Comparison of ENCODE assay signal across 8 mouse cellular contexts in genomic region chr2:31689045-31689444, GRCm38 (mm10). TPM values are rescaled to one million over a fixed set of nuclear protein-coding genes. Genes with fewer than 3 reads are reported as not detected.
A peak's percentile ranks its signal among the peaks of the same experiment; 100 is the strongest.
DNase-seq lines count a peak whose midpoint lies in the region; ATAC-seq and TF ChIP-seq lines count a peak whose summit lies in the region.

No protein-coding gene starts in this region.

- H3K27ac ChIP-seq in hindbrain, postnatal 0 days = peak overlapping the region; percentile 91
- H3K27ac ChIP-seq in lung, embryonic 14.5 days (ENCODE audit: low read depth) = peak overlapping the region; percentile 93; the same call in 1 of the 2 replicates
- peak overlapping the region; percentile 96 for H3K27ac ChIP-seq in stomach, embryonic 16.5 days (ENCODE audit: low read length)

- no peaks in the 10 kb centered on the region for H3K36me3 ChIP-seq in hindbrain, postnatal 0 days (ENCODE audit: insufficient read depth, low read length)
- H3K36me3 ChIP-seq in lung, embryonic 14.5 days (ENCODE audit: insufficient read depth) = 0 out of 2 replicates have a peak, but pooled peaks cover 7% of the 10 kb centered on the region
- no peaks in the 10 kb centered on the region for H3K36me3 ChIP-seq in stomach, embryonic 16.5 days (ENCODE audit: control insufficient read depth, insufficient read depth, low read length)

- H3K4me2 ChIP-seq in hindbrain, postnatal 0 days (ENCODE audit: low read depth, low read length) = peak overlapping the region; percentile 94
- H3K4me2 ChIP-seq in lung, embryonic 14.5 days = peak overlapping the region; percentile 82
- peak overlapping the region; percentile 90 for H3K4me2 ChIP-seq in stomach, embryonic 16.5 days (ENCODE audit: low read depth, low read length)

- peaks cover 15% of the 10 kb centered on the region for H3K4me1 ChIP-seq in hindbrain, postnatal 0 days (ENCODE audit: insufficient read depth, low read length)
- 0 out of 2 replicates have a peak, but pooled peaks cover 3% of the 10 kb centered on the region for H3K4me1 ChIP-seq in lung, embryonic 14.5 days (ENCODE audit: insufficient read depth)
- peaks cover 16% of the 10 kb centered on the region; the same call in 1 of the 2 replicates for H3K4me1 ChIP-seq in stomach, embryonic 16.5 days (ENCODE audit: control insufficient read depth, insufficient read depth, low read length)

- H3K4me3 ChIP-seq in hindbrain, postnatal 0 days (ENCODE audit: low read length) = peak overlapping the region; percentile 97
- peak overlapping the region; percentile 98 for H3K4me3 ChIP-seq in lung, embryonic 14.5 days (ENCODE audit: low read depth, low read length)
- peak overlapping the region; percentile 99 for H3K4me3 ChIP-seq in stomach, embryonic 16.5 days (replicated peaks; ENCODE audit: low read length)

- peak; percentile 20 for DNase-seq in thymus, postnatal 14 days
- DNase-seq in thymus, postnatal 25 days = no peak
- DNase-seq in hindbrain, postnatal 0 days (ENCODE audit: low spot score) = no peak
- DNase-seq in lung, embryonic 14.5 days = peak; percentile 28
- no peak for DNase-seq in layer of hippocampus, adult 9-11 months
- no peak for DNase-seq in right cerebral cortex, postnatal 10 days (ENCODE audit: low spot score in 2 of 2)

- no peak for TF ChIP-seq CTCF in hindbrain, postnatal 0 days (IDR thresholded peaks at IDR 0.05; ENCODE audit: low read depth)
- TF ChIP-seq CTCF in lung, embryonic 14.5 days (IDR thresholded peaks at IDR 0.05; ENCODE audit: low read depth) = no peak

- H3K9me3 ChIP-seq in hindbrain, postnatal 0 days (ENCODE audit: low read length) = no peaks in the 10 kb centered on the region
- H3K9me3 ChIP-seq in lung, embryonic 14.5 days (ENCODE audit: low read depth, low read length) = no peaks in the 10 kb centered on the region
- no peaks in the 10 kb centered on the region for H3K9me3 ChIP-seq in stomach, embryonic 16.5 days (replicated peaks; ENCODE audit: control insufficient read depth, low read length)

- 0 out of 2 replicates have a peak, but pooled peaks have one; percentile 17 for ATAC-seq in erythroblast, adult 5-6 weeks (replicated peaks; ENCODE audit: low FRiP score, poor library complexity, severe bottlenecking)
- no peak for ATAC-seq in hindbrain, postnatal 0 days
- no peak for ATAC-seq in lung, embryonic 14.5 days (ENCODE audit: insufficient read depth)
- no peak for ATAC-seq in stomach, embryonic 16.5 days (ENCODE audit: insufficient read depth, low FRiP score)

- WGBS in hindbrain, postnatal 0 days = under 1% methylated on average over 12 of the region's 12 CpGs
- under 1% methylated on average over 12 of the region's 12 CpGs for WGBS in lung, embryonic 14.5 days
- under 1% methylated on average over 12 of the region's 12 CpGs for WGBS in stomach, embryonic 16.5 days

- no peaks in the 10 kb centered on the region for H3K27me3 ChIP-seq in hindbrain, postnatal 0 days (ENCODE audit: insufficient read depth, low read length)
- no peaks in the 10 kb centered on the region for H3K27me3 ChIP-seq in lung, embryonic 14.5 days (ENCODE audit: insufficient read depth, low read length)
- H3K27me3 ChIP-seq in stomach, embryonic 16.5 days (ENCODE audit: control insufficient read depth, insufficient read depth, low read length) = no peaks in the 10 kb centered on the region

- H3K9ac ChIP-seq in hindbrain, postnatal 0 days (replicated peaks; ENCODE audit: low read length) = peak overlapping the region; percentile 87
- peak overlapping the region; percentile 73 for H3K9ac ChIP-seq in lung, embryonic 14.5 days
- H3K9ac ChIP-seq in stomach, embryonic 16.5 days (ENCODE audit: low read length) = peak overlapping the region; percentile 98

RNA-seq across cellular contexts. Expression of gene Abl1, which starts 0.9 kb away (rescaled TPM):
- 13.8 and 14.0 TPM in 2 replicates for total RNA-seq in erythroblast, adult 5-6 weeks (2015; ENCODE audit: low replicate concordance)
- 9.5 and 13.4 TPM in 2 replicates for total RNA-seq in erythroblast, adult 5-6 weeks (2017; ENCODE audit: low replicate concordance)
- 52.1 and 57.5 TPM in 2 replicates for total RNA-seq in hindbrain, postnatal 0 days (2014; rRNA removed)
- polyA plus RNA-seq in hindbrain, postnatal 0 days (2015; fragmentation: Nextera tagmentation; extraction: Ambion mirVana) = 11.3 and 13.1 TPM in 2 replicates
- polyA plus RNA-seq in lung, embryonic 14.5 days (2014; fragmentation: Nextera tagmentation; extraction: Ambion mirVana) = 52.6 and 54.4 TPM in 2 replicates
- polyA plus RNA-seq in stomach, embryonic 16.5 days (2015; fragmentation: Nextera tagmentation; extraction: Ambion mirVana) = 30.4 and 32.2 TPM in 2 replicates

RNA-seq across cellular contexts. Expression of gene Exosc2, which starts 18.5 kb away (rescaled TPM):
- 9.6 and 9.8 TPM in 2 replicates for total RNA-seq in erythroblast, adult 5-6 weeks (2015; ENCODE audit: low replicate concordance)
- total RNA-seq in erythroblast, adult 5-6 weeks (2017; ENCODE audit: low replicate concordance) = 9.2 and 9.8 TPM in 2 replicates
- 17.2 and 31.1 TPM in 2 replicates for total RNA-seq in hindbrain, postnatal 0 days (2014; rRNA removed)
- 35.6 and 36.5 TPM in 2 replicates for polyA plus RNA-seq in hindbrain, postnatal 0 days (2015; fragmentation: Nextera tagmentation; extraction: Ambion mirVana)
- polyA plus RNA-seq in lung, embryonic 14.5 days (2014; fragmentation: Nextera tagmentation; extraction: Ambion mirVana) = 65.5 and 70.4 TPM in 2 replicates
- polyA plus RNA-seq in stomach, embryonic 16.5 days (2015; fragmentation: Nextera tagmentation; extraction: Ambion mirVana) = 52.2 and 54.4 TPM in 2 replicates

RNA-seq across cellular contexts. Expression of gene Prdm12, which starts 49.2 kb away (rescaled TPM):
- not detected in 2 replicates for total RNA-seq in erythroblast, adult 5-6 weeks (2015; ENCODE audit: low replicate concordance)
- not detected in 2 replicates for total RNA-seq in erythroblast, adult 5-6 weeks (2017; ENCODE audit: low replicate concordance)
- not detected in 2 replicates for total RNA-seq in hindbrain, postnatal 0 days (2014; rRNA removed)
- 0.16 and 0.24 TPM in 2 replicates for polyA plus RNA-seq in hindbrain, postnatal 0 days (2015; fragmentation: Nextera tagmentation; extraction: Ambion mirVana)
- polyA plus RNA-seq in lung, embryonic 14.5 days (2014; fragmentation: Nextera tagmentation; extraction: Ambion mirVana) = not detected in 2 replicates
- polyA plus RNA-seq in stomach, embryonic 16.5 days (2015; fragmentation: Nextera tagmentation; extraction: Ambion mirVana) = not detected in 2 replicates

Comparison
In these comparisons a context has a peak if more than half of its experiments do, and no peak if none do; other contexts are left out.
1. DNase-seq: peak in thymus, postnatal 14 days (single experiment) and lung, embryonic 14.5 days (single experiment); none in thymus, postnatal 25 days (single experiment), hindbrain, postnatal 0 days (single experiment), layer of hippocampus, adult 9-11 months (single experiment) and right cerebral cortex, postnatal 10 days (0 of 2).
2. Peak in every context shown above with its lines, with median percentiles within 50 percentile points of each other: H3K27ac ChIP-seq, H3K4me2 ChIP-seq, H3K4me3 ChIP-seq and H3K9ac ChIP-seq.